Mouse (Mus musculus): ENCODE measurements around the gene Crlf1.

Gene Crlf1

DNA sequence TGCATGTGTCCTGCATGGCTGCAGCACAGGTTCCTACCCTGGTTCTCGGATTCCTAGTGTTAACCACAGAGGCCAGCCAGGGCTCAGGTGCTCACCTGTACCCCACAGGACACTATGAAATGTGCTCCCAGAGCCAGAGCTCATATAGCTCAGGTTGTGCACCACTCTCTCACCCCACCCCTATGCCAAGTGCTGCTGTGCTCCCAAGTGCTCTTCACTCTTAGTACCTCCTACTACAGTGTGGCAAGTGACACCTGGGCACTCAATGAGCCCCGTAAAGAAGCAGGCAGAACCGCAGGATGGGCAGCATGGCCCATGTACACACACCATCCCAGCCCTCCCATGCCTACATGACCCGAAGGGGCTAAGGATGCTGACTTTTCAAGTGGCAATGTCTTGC is 24.2 kb upstream of the Crlf1 start:
- DNase-seq (ENCODE audit: low spot score in 2 of 2) = no peak

DNA sequence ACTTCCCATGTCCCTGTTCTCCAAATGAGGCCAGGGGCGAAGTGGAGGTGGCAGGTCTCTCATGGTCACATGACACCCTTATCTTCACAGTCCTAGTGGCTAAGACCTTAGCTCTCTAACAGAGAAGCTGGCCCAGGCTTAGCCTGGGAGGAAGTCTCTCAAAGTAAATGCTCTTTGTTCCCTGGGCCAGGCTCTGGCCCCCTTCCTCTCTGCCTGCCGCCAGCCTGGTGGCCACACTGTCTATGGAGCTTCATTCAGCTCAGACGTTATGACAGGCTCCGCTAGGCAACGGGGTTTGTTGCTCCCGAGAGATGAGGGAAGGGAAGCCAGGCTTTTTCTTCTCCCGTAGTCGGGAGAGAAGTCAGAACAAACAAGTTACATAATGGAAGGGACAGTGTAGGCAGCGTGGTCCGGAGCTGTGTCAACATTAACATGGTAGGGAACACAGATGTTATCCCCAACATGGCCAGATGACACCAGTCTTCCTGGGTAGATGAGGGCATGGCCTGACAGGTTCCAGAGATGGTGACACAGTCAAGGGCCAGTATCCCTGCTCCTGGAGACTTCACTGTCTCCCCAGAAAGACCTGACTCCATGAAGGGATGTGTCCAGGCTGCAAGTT is 23.6 kb upstream of the Crlf1 start:
- DNase-seq (ENCODE audit: low spot score in 2 of 2) = no peak

DNA sequence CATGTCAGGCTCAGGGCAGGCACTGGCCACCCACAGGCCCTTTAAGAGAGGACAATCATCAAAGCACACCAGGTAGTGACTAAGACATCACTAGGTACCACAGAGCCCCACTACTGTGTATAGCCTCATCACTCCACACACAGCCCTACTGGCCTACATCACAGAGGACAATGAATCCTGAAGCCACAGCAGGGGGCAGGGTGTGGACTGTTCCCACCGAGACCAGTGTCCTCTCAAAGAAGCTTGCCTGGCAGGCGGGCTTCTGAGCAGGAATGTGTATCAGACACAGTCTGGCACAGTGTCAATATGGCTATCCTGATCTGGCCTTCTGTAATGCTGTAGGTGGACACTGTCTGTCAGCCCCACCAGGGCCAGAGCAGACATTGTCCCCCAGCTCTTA is 23.0 kb upstream of the Crlf1 start:
- no peak for DNase-seq (ENCODE audit: low spot score in 2 of 2)

DNA sequence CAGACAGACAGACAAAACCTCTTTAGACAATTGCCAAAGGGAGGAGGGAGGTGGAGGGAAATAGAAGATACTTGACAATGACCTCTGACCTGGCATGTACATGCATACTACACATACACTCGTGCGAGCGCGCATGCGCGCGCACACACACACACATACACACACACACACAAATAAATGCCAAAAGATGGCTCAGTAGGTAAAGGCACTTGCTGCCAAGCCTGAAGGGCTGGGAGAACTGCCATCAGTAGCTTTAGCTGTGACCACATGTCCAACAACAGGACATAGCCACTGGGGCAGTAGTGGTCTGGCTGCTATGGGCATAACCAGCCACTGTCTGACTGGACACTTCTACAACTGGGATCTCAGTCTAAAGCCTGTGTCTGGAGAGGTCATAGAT is 21.1 kb upstream of the Crlf1 start:
- no peak for DNase-seq (ENCODE audit: low spot score in 2 of 2)

DNA sequence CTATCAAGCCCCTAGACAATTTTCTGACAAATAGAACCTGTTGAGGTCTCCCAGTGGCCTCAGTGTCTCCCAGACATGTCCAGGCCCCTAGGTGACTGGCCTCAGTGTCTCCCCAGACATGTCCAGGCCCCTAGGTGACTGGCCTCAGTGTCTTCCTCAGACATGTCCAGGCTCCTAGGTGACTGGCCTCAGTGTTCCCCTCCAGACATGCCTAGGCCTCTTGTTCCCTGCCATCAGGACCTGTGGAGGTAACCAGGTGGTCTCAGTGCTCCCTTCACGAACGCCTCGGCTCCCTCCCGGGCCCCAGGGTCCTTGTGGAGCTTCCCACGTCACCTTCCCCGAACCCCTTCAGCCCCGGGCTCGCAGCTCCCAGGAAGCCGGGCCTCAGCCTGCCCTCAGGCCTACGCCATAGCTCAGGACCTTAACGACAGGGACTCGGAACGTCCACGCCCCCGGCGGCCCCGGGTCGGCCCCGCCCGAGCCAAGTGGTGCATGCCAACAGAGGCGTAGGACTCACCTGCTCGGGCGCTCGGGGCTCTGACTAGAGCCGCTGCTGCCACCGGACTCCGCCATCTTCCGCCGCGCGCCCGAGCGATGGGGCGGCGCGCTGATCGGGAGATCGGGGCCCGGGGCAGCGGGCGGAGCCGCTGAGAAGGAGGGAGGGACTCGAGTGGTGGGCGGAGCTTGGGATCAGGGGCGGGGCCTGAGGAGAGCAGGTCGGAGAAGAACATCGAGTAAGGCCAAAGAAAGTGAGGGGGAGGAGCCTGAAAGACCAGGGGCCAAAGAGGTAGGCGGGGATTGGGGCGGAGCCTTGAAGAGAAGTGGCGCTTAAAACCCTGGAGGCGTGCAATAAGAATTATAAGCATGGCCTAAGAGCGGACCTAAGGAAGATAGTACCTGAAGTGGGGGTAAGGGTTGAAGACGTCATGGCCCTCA is 16.4 kb upstream of the Crlf1 start, which contains the start of gene Klhl26:
Gene Klhl26, minus strand, starts transcription at position 636 of the 936 bp plus-strand sequence.
- DNase-seq (ENCODE audit: low spot score in 2 of 2) = peak; percentile 95 to 96

DNA sequence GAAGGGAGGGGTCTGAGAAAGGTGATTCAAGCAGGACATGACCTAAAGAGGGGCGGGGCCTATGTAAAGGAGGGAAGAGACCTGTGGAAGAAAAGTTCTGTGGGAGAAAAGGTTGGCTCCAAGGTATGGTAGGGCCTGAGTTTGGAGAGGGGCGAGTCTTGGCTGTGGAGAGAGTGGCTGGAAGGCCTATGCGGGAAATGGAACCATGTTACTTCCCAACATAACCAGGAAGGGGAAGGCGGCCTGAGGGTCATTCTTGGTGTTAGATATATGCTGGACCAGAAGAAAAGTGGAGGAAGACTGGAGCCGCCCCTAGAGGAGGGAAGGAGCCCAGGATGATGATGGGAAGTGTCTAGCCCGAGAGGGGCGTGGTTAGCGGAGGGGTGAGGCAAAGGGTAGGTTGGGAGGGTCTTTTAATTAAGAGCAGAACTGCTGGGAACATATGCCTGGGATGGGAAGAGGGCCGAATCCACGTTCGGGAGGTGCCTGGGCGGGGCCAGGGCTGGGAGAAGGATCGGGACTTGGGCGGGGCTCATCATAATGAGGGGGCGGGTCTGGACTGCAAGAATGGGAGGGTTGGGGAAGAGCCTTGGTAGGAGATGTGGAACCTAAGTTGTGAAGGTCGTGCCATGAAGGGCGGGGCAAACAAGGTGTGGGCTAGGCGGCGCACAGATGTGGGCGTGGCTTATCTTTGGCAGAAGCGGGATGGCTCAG is 15.5 kb upstream of the Crlf1 start:
- no peak for DNase-seq (ENCODE audit: low spot score in 2 of 2)

DNA sequence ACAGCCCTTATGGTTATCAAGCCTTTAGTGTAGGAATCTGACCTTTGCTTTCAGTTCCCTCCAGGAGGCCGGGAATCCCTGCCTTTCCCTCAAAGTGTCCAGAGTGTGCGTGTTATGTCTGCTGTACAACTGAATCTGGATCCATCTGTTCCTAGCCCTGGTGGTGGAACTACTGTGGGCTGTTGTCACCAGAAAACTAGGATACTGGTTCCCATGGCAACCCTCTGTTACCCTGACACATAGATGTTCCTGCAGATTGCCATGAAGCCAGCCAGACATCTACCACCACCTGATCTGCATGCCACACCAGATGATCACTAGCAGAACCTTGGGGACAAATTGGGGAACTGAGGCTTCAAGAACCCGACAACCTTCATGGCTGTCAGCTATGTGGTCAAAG is 11.1 kb upstream of the Crlf1 start:
- DNase-seq (ENCODE audit: low spot score in 2 of 2) = no peak

DNA sequence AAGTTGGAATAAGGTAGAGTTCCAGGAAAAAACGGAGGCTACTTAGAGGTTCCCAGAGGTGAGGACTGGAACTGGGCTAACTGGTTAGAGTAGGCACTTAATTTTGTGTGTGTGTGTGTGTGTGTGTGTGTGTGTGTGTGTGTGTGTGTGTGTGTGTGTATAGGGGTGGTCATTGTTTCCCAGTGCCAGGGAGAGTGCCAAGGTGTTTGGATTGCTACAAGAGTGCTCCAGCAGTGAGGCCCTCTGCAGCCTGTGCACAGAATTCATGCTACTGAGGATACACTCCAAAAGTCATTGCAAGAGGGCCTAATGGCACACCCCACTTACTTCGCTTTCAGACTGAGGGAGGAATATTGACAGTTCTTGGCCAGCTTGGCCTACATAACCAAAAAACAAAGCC is 10.0 kb upstream of the Crlf1 start:
- no peak for DNase-seq (ENCODE audit: low spot score in 2 of 2)

DNA sequence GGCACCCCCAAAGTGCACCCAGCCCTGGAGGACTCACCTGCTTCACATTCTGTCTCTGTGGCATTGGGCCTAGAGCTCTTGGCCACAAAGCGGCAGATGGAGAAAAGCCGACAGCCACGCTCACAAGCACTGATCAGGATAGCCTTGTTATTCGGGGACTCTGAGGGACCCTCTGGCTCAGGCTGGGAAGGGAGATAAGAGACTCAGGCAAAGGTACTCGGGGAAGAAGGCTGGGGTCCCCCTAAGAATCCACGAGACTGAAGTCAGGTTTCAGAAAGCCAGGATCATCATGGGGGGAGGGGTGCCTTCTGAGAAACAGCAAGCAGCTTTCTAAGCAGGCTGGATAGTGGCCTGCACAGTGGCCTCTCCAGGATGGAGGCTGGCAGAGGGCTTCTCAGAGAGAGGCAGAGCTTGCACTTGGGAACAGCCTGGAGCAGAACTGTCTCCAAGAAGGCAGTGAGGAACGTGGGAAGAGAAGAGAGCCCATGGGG is 6.7 kb upstream of the Crlf1 start:
- no peak for DNase-seq (ENCODE audit: low spot score in 2 of 2)

DNA sequence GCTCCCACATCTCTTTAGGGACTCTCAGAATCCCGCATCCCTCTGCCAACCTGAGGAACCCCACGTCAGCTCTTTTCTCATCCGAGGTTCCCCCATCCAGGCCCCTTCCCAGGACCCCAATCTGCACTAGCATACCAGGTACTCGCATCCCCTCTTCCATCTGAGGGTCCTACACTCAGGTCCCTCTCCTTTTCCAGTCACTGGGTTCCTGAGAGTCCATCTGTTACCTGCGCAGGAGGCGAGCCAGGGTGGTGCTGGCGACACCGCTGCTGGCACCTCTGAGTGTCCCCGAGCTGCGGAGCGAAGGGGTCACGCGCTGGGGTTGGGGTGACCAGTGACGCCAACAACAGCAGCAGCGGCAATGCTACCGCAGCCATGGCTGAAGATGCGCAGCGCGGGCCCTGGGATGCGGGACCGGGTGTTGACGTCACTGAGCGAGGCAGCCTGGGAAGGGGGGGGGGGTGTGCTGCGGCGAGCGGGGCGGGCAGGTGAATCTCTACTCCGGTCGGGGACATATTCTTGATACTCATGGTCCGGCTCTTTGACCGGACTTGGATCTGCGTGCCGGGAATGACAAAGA is 5.9 kb upstream of the Crlf1 start, which contains the start of gene Tmem59l:
Gene Tmem59l, minus strand, starts transcription at position 418 of the 580 bp plus-strand sequence.
- no peak for DNase-seq (ENCODE audit: low spot score in 2 of 2)

DNA sequence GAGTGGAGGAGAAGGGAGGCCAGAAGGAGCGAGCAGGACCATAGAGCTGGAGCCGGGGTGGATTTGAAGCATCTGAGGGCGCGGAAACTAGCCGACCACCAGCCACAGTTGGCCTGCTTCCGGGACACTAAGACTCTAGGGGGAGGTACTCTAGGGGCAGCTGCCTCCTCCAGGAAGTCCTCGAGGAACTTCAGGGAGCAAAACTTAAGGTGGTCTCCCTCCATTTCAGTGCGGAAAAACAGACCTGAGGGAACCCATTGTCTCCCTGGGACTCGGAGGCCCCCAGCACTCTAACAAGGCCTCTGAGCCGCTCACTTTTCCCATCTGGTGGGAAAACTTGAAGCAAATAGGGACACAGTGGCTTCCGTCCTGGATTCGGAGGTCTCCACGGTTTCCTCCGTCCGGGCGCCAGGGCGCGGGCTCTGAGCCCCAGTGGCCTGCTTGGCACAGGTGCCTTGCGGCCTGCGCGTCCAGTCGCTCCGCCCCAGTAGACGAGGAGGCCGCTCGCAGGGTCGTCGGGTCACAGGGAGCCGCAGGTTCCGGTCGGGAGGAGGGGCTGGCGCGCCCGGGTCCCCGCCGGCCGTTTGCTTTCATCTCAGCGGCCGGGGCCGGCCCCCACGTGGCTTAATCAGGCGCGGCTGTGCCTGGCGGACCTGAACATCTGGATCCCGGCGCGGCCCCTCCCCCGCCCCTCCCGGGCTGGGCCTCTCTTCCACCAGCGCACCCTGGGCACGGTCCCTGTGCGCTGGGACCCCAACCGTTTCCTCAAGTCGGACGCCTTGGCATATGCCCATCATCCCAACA is 4.8 kb upstream of the Crlf1 start:
- no peak for DNase-seq (ENCODE audit: low spot score in 2 of 2)

DNA sequence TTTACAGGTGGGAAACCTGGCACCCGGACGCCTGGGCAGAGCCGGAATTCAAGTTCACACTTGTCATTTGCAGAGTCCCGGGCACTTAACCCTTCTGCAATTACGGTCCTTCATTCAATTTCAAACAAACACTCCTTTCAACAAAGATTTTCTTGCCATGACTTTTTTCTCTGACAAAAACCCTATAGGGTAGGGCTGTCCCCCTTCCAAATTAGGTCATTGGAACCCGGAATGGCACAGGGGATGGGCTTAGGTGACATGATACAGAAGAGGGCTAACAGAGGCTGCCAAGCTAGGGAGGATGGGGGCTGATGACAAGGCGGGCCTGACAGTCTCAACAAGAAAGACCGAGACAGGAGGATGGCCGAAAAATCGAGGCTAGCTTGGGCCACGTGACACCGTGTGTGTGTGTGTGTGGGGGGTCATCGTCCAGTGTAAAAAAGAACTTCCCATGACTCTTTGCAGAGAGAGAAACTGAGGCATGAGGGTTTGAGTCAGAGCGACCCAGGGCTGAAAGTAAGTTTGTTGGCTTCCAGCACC is 4.0 kb upstream of the Crlf1 start:
- DNase-seq (ENCODE audit: low spot score in 2 of 2) = no peak

DNA sequence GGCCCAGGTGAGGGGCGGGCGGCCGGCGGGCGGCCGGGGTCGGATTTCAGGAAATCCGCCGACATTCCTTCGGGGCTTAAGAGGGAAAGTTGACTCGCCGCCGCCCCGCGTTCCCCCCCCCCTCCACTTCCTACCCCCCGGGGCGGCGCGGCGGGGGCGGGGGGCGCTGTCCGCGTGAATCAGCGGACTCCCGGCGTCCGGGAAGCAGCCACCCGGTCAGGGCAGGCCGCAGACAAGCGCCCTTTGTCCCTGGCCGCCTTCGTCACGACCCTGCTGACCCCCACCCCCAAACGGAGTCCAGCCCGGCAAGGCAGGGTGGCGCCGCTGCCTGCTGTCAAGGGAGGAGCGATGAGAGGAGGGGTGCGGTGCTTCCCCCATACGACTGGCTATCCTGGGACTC is 3.4 kb upstream of the Crlf1 start:
- DNase-seq (ENCODE audit: low spot score in 2 of 2) = no peak

DNA sequence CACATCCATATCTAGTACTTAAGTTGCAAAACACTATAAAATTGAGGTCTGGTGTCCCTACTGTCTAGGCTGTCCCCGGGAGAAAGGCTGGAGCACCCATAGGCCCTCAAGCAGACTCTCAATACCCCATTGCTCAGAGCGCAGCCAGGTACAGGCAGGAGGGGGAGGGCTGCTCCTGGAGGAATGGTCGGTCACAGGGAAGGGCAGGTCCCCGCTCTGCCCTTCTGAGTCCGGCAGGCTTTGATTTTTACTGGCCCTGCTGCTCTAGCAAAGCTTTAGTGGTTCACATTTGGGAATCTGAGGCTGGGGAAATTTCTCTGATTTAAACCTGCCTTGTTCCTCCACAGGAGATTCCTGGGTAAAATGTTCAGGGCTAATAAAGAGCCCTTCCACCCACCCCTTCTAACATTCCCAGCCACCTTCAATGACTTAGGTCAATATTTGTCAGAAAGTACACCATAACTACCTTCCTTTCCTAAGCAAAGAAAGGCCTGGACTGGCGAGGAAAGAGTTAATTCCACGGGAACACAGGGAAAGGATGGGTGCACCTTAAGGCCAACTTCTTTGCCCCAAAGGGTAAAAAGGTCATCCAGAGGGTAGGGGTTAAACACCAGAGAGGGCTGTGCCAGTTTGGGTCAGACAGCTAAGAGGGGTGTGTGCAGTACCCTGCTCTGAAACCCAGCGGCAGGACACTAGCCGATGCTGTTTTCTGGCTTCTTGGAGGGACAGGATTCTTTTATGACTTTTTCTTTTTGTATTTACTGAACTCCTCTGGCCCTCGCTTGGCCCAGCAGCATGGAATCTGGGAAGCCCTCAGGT is 2.7 kb upstream of the Crlf1 start:
- no peak for DNase-seq (ENCODE audit: low spot score in 2 of 2)

DNA sequence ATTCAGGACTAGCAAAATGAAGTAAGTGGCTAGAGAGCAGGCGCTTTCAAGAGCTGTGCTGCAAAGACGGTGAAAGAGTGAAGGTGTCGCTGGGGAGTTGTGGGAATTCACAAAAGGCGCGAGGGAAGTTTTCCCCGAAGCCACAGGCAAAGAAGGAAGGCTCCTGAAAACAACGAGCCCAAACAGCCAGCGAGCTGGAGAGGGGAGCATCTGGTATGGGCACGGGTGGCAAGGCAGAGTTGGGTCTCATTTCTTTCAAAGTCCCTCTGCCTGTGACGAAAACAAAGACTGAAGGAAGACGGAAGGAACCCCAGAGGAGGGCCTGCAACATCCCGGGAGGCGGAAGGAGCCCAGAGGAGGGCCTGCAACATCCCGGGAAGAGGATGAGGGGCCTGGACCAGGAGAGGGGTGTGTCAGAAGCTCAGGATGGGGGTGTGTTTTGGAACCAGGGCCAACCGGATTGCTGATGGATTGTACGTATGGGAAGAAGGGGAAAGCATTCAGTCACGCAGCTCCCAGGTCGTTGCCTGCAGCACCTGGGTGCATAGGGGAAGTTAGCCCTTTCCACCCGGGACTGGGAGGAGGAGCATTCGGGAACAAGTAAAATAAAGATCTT is 2.0 kb upstream of the Crlf1 start:
- no peak for DNase-seq (ENCODE audit: low spot score in 2 of 2)

DNA sequence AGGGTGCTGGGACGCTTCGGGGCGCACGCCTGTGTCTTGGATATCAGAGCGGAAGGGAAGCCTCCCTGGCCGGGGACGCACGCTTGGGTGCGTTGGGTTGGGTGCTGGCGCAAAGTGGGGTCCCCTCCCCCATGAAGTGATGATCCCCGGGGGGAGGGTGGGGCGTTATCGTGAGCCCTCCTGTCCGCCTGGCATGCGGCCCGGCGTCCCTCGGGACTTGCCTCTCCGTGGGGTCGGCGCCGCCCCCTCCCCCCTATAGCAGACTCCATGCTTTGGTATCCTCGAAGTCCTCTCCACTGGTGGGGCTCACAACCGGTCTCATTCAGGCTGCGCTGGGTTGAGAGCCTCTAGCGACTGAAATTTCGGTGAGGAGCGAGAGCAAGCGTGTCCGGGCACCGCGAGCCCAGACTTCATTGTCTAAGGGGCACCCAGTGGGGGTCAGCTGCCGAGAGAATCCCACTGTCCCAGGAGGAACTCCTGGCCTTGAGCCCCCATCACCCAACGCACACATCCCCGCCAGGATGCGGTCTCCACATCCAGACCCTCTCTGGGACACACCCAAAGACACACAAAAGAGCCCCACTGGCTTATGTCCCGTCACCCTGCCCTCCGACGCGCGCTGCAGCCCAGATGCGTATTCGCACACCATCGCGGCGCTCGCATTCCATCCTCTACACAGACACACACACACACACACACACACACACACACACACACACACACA is 896 bp downstream of the Crlf1 start:
- DNase-seq (ENCODE audit: low spot score in 2 of 2) = no peak

DNA sequence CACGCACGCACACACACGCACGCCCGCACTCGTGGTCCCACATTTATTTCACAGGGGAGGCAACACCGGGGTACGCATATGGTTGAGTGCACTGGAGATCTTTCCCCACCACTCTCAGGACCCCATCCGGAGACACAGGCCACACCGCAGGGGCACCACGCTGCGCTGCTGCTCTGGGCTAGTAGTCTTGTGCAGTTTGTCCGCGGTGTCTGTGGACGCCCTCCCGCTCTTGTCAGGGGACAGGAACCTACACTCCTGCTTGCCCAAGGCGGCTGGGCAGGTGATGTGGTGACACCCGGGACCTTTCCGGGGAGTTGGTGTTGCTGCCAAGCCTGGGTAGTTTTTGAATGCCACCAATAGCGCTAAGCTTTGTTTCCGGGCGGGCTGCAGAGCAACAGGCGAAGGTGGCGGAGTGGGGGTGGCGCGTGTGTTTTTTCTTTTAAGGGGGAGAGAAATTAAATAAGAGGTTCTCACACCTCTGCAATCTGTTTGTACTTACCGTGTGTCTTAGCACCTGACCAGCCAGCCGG is 1.5 kb downstream of the Crlf1 start:
- no peak for DNase-seq (ENCODE audit: low spot score in 2 of 2)

DNA sequence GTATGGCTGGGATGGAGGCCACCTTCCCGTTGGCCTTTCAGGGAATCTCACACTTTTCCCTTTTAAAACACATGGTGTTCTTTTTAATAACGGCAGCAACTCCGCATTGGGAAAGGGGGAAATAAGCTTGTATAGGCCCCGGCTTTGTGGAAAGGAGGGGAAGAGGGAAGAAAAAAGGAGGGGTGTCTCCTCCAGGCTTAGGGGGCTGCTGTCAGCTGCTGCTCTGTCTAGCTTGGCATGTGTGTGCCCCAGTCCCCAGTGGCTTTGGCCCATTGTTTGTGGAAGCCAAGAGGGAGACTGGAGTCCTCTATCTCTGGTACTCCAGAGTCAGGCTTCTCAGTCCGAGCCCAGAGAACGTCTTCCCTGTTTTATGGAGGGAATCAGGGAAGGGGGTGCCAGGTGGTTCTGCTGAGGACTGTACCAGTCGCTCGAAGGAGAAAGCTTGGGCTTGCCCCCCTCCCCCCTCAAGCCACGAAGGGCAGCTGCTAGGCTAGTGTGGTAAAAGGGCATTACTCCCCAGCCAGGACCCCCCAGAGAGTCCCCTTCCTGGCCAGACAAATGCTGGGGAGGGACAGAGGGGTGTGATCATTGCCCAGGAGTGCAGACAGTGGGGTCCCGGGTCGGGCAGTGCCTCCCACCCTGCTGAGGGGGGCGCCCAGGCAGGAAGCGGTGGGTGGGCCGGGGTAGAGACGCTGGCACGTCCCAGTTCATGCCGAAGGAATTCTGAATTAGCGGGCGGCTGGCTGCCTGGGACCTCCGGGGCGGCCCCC is 2.2 kb downstream of the Crlf1 start:
- no peak for DNase-seq (ENCODE audit: low spot score in 2 of 2)

All from urinary bladder, postnatal 36 days (tissue).